Mouse (Mus musculus) left cerebral cortex, adult 2 months (tissue): ENCODE data around the gene Eef1akmt3. TPM values are rescaled to one million over a fixed set of nuclear protein-coding genes. Genes with fewer than 3 reads are reported as not detected.
"Not testable (repeated sequence)": the region's sequence is repeated elsewhere in the genome, so short reads cannot be mapped to it uniquely, and the experiment has no call there.

Source experiments
- DNase-seq, 2 experiments: peaks; one replicate each; pipeline ENCODE4 v3.0.0; 2021 to 2022; ENCODE audit warnings: low spot score in 2 of 2, mixed read lengths in 1 of 2; ENCODE audit errors: extremely low spot score in 1 of 2
- H3K27ac ChIP-seq: fragments of 200-600 bp; 2 replicates; pipeline ENCODE4 v1.8.1; 2022
- H3K4me3 ChIP-seq: fragments of 200-600 bp; 2 replicates; pipeline ENCODE4 v1.8.1; 2022
- CTCF ChIP-seq: fragments of 200-600 bp; IDR thresholded peaks from 2 replicates; pipeline ENCODE4 v1.8.1; 2022; ENCODE audit warnings: antibody characterized with exemption, mild to moderate bottlenecking, moderate library complexity
- intact Hi-C: fragments of 180-260 bp; cut with DNase I; formaldehyde crosslinking; loops from one replicate; pipeline ENCODE4 v1.15.1; 2025
- total RNA-seq, 2 experiments: library from RNA; stranded (reverse); gene quantifications; 2 replicates each; pipeline ENCODE4 v1.2.3; 2021

Eef1akmt3 gene
- total RNA-seq, 2 experiments from 2014 or later, result 0.21 TPM; not detected in 1

DNA sequence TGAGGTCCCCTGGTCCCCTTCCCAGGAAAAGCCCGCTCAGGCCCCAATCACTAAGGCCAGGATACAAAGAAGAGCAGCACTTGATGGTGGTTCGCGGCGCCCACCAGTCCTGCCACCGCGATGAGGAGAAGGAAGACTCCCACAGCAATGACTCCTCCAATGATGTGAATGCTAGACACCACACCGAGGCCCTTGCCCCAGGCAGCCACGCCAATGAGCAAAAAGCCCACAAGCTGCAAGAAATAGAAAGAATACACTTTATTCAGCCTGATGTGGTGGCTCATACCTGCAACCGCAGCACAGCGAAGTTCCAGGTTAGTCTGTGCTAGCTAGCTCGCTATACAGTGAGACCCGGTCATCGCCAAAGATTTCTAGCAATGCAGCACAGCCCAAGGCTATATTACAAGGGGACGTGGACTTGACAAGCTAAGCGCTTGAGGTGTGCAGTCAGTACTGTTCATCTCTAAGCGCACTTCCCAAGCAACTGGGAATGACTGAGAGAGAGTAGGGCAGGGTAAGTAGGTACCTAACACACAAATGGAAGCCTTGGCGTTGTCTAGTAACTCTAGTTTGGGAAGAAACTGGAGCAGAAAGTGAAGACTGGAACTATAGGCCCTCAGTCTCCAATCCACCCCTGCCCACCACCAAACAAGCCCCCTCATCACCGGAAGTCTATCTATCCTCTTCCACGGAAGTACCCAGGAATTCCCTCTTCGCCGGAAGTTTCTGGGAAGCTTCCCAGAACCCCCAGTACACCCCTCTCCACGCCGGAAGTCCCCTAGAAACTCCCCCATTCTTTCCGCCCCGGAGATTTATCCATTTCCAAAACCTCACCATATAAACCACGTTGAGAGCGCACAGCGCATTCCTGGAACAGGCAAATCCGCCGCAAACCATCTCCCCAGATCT, 28.2 kb upstream of the Eef1akmt3 start:
- no peak for TF ChIP-seq CTCF
- Histone ChIP-seq H3K4me3 (peak overlapping the region; percentile 71), H3K27ac (peak overlapping the region; percentile 76)
- DNase-seq, result no peak
- intact Hi-C loops, result no loop called here

GRCm38 (mm10) chr10:127068360-127069038, 27.2 kb upstream of the Eef1akmt3 start:
- H3K4me3 ChIP-seq, result no peak overlapping the region; the same call in 1 of the 2 replicates
- no peak for TF ChIP-seq CTCF
- no peak overlapping the region for H3K27ac ChIP-seq
- intact Hi-C loops, result no loop called here
- DNase-seq, result no peak

GRCm38 (mm10) chr10:127066519-127067018, 25.3 kb upstream of the Eef1akmt3 start:
- intact Hi-C loops, result no loop called here
- no peak overlapping the region for H3K27ac ChIP-seq
- no peak overlapping the region for H3K4me3 ChIP-seq
- DNase-seq, result no peak
- TF ChIP-seq CTCF, result no peak

GRCm38 (mm10) chr10:127065981-127066380, 24.7 kb upstream of the Eef1akmt3 start:
- TF ChIP-seq CTCF, result no peak
- intact Hi-C loops, result no loop called here

DNA sequence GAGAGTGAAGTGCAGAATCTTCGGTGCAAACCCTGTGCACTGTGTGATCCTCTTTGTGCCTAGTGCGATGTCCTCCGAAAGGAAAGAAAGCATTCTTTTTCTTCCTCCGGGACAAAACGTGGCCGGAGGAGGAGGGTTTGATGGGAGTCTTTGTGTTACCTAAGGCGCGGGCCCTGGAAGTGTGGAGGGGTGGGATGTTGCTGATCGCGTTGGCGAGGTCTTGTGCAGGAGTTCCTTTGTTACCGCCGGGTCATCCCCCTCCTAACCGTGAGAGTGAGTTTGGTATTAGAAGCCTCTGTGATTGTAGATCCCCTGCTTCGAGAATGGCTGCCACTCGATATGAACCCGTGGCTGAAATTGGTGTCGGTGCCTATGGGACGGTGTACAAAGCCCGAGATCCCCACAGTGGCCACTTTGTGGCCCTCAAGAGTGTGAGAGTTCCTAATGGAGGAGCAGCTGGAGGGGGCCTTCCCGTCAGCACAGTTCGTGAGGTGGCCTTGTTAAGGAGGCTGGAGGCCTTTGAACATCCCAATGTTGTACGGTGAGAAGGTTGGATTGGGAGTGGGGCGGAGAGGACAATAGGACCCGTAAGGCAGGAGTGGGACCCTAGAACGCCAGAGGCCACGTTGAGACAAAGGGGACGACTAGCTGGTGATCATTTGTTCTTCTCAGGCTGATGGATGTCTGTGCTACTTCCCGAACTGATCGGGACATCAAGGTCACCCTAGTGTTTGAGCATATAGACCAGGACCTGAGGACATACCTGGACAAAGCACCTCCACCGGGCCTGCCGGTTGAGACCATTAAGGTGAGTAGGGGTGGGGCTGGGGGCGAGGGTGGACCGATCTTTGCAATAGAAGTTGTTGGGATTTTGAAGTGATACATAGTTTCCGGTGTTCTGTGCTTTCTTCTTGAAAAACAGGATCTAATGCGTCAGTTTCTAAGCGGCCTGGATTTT, 22.9 kb upstream of the Eef1akmt3 start:
- intact Hi-C loops, result loop anchor here (5.0 kb wide), 1 partner anchor 558 kb away; the partner anchor contains the start of gene Lrp1
- DNase-seq, result no peak
- no peak for TF ChIP-seq CTCF
- Histone ChIP-seq H3K4me3 (peak overlapping the region; percentile 82), H3K27ac (peak overlapping the region; percentile 89)

More at GRCm38 (mm10) chr10:127065981-127066380, 24.7 kb upstream of the Eef1akmt3 start:
- H3K27ac ChIP-seq, result no peak overlapping the region
- DNase-seq, result no peak
- H3K4me3 ChIP-seq, result no peak overlapping the region

- intact Hi-C loops, result loop anchor here (5.0 kb wide), 1 partner anchor 559 kb away; the partner anchor contains the start of gene Lrp1
- H3K27ac ChIP-seq, result peak within 1 kb of the TSS; percentile 89
- peak; percentile 98 to 99 for DNase-seq
- peak within 1 kb of the TSS; percentile 82 for H3K4me3 ChIP-seq
- no peak for TF ChIP-seq CTCF
These were observed 22.0 kb upstream of the Eef1akmt3 start, which contains the start of gene Cdk4 for GRCm38 (mm10) chr10:127063239-127063872. Gene Cdk4, plus strand, starts transcription at chr10:127063534.

DNA sequence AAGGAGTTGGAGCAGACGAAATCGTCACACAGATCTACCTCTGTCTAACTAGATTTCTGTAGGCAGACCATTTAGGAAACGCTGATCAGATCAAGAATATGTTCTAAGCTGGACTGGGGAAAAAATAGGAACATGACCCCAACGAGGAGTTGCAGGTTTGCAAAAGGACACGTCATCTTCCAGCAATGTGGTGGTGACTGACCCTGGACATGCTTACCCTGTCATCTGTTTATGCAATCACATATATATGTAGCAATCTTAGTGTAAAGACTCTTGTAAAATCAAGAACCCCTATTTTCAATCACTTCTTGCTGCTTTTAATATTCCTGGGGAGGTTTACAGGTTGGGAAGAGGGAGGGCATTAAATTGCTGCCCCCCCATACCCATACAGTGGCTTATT, 21.2 kb upstream of the Eef1akmt3 start:
- H3K27ac ChIP-seq, result peak overlapping the region; percentile 87
- H3K4me3 ChIP-seq, result no peak overlapping the region
- intact Hi-C loops, result loop anchor here (5.0 kb wide), 1 partner anchor 560 kb away; the partner anchor contains the start of gene Lrp1
- no peak for DNase-seq
- no peak for TF ChIP-seq CTCF

- H3K4me3 ChIP-seq, DNase-seq, H3K27ac ChIP-seq: not testable (repeated sequence)
- intact Hi-C loops, result loop anchor here (5.0 kb wide), 1 partner anchor 560 kb away; the partner anchor contains the start of gene Lrp1
These were observed 20.8 kb upstream of the Eef1akmt3 start for GRCm38 (mm10) chr10:127062101-127062500.

GRCm38 (mm10) chr10:127061513-127061912, 20.2 kb upstream of the Eef1akmt3 start:
- intact Hi-C loops, result loop anchor here (5.0 kb wide), 1 partner anchor 561 kb away; the partner anchor contains the start of gene Lrp1
- Histone ChIP-seq H3K27ac (no peak overlapping the region), H3K4me3 (no peak overlapping the region)
- no peak for DNase-seq
- no peak for TF ChIP-seq CTCF

DNA sequence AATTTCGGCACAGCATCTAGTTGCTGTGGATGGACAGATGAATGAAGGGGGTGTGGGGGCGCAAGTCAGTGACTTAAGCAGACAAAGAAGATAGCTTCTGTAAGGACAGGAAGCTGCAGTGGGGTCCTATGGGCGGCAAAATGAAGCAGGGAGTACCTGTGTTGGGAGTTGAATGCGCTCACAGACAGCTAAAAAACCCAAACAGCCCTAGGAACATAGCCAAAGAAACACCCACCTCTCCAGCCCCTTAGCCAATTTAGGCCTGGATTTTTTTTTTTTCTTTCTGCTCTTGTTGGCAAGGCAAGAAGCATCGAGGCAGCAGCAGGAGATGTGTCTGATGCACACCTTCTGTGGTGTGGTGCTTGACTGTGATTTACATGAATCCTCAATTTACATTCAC, 19.8 kb upstream of the Eef1akmt3 start:
- intact Hi-C loops, result loop anchor here (5.0 kb wide), 1 partner anchor 561 kb away; the partner anchor contains the start of gene Lrp1
- DNase-seq, result no peak
- peak overlapping the region; percentile 70; the same call in 1 of the 2 replicates for H3K27ac ChIP-seq

More for the DNA sequence above, 19.8 kb upstream of the Eef1akmt3 start:
- TF ChIP-seq CTCF, result no peak
- H3K4me3 ChIP-seq, result no peak overlapping the region
